Mouse (Mus musculus): Measurements from ENCODE around the gene Mab21l1.

The Mab21l1 gene

DNA sequence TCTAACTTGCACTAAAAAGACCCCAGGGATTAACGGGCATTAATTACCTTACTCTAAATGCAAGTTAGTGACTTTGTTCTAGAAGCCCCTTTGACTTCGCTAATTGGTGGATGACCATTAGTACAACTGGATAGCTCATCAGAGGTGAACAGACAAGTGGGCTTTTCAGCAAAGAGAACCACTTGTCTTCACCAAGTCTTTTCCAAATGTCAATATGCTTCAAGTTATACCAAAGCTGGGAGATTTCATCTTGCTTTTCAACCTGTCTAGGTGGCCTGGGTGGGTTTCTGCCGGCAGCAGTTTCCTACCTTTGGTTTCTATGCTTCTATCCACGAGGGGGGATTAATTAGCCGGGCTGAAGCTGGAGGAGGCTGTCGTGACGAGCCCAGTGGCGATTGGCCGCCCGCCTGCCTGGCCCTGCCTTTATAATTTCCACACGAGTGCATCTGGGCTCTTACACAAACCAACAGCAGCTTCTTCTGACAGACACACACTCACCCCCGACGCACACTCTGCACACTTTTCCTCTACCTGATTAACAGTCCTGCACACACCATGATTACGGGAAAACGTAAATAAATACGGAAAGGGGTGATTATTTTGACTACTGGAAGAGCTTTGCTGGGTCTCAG lies at the start of gene Mab21l1:
TSS of gene Mab21l1 (plus strand) at position 455 of the 632 bp plus-strand sequence.
- peak; percentile 94 to 96 for DNase-seq

DNA sequence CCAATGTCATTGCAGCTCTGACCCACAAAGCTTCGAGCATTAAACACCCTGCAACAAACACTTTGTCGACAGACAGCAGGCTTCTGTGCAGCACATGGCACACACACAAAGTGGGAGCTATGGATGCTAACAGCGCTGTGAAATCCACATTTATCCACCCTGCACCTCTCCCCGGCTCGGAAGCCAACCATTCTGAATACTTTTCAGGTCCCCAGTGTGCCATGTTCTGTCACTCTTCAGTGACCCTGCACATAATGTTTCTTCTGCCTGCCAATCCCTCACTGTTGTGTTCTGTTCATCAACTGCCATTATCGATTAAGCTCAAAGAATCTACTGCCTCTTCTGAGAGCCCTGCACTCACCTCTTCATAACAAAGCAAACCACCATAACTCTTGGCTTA lies 48.6 kb upstream of the Mab21l1 start:
- DNase-seq, result no peak

GRCm38 (mm10) chr3:55741428-55741827 lies 40.9 kb upstream of the Mab21l1 start:
- no peak for DNase-seq

- no peak for DNase-seq
These were observed 40.1 kb upstream of the Mab21l1 start for GRCm38 (mm10) chr3:55742218-55742617.

GRCm38 (mm10) chr3:55742654-55743053 lies 39.7 kb upstream of the Mab21l1 start:
- no peak for DNase-seq

DNA sequence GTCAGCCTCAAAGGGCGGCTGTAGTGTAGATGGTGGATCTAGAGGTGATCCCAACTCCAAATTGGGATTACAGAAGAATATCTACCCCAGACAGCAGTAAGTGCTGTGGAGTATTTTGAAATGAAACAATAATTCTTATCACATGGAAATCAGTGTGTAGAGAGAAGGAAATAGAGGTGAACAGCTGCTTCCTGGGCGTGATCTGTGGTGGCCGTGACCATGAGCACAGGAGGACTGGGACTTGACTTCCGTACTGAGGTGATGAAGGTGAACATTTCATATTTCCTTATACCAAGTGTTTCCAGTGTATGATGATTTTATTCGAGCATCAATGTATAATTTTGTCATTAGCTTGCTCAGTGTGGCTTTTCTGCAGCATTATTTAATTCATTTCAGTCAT lies 38.4 kb upstream of the Mab21l1 start:
- DNase-seq, result no peak

GRCm38 (mm10) chr3:55750445-55751065 lies 31.8 kb upstream of the Mab21l1 start:
- DNase-seq, result no peak

DNA sequence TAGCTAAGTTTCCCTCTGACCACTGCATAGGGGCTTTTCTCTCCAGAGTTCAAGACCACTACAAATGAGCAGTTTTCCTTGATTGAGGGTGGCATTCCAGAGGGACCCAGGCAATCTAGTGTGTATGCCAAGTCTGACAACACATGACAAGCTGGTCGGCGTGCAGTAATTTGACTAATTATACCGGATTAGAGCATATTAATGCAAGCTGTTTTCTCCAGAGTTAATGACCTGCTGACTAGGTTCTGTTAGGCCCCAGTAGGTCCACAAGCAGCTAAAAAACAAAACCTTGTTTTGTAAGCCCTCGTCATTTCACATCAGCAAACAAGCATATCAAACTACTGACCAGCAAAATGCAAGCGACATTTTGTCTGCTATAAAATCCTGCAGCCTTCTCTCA lies 30.9 kb upstream of the Mab21l1 start:
- no peak for DNase-seq

DNA sequence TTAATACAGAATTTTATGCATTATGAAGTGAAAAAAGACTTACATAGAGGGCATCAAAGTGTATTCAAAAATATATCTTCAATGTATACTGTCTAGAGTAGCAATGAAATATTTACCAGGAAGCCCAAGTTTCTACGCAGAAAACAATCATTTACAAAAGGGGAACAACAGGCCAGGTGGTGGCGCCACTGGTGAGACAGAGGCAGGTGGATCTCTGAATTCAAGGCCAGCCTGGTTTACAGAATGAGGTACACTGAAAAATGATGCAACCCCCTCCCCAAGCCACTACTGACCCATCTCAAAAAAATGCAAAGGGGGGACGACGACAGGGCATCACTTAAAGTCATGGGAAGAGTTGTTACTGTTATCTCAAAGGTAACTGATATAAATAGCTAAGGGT lies 29.8 kb upstream of the Mab21l1 start:
- no peak for DNase-seq

GRCm38 (mm10) chr3:55753872-55754271 lies 28.4 kb upstream of the Mab21l1 start:
- DNase-seq, result no peak

- no peak for DNase-seq
These were observed 27.2 kb upstream of the Mab21l1 start for GRCm38 (mm10) chr3:55754981-55755608.

GRCm38 (mm10) chr3:55755805-55756601 lies 26.3 kb upstream of the Mab21l1 start:
- DNase-seq, result no peak

- DNase-seq, result no peak
These were observed 25.6 kb upstream of the Mab21l1 start for GRCm38 (mm10) chr3:55756602-55757190.

DNA sequence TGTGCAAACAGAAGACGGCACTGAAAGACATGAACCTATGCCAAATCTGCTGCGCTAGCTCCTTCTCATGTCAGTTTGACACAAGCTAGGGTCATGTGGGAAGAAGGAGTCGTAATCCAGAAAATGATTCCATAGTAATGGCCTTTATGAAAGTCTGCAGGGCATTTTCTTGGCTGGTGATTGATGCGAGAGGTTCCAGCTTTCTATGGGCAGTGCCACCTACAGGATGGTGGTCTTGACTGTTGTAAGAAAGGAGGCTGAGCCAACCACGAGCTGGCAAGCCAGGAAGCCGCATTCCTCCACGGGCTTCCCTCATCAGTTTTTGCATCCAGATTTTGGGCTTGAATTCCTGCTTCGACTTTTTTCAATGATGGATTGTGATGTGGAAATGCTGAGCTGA lies 24.0 kb upstream of the Mab21l1 start:
- peak; percentile 31 to 47 for DNase-seq

DNA sequence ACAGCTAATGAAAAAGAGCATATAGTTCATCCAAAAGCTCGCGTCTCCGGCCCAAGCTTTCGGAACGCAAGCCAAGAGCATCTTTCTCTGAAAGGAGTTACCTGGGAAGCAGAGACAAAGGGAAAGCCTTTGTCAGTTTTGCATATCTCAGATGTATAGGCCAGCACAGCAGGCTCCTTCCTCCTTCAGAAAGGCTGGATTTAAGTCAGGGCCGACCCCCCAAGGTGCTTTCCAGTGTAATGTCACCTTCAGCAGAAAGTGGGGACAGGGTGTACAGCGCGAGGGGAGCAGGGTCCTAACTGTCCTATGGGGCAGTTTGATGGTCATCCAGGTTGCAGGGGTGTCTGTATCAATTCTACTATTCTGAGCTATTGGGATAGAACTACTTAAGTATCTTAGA lies 18.7 kb upstream of the Mab21l1 start:
- DNase-seq, result no peak

DNA sequence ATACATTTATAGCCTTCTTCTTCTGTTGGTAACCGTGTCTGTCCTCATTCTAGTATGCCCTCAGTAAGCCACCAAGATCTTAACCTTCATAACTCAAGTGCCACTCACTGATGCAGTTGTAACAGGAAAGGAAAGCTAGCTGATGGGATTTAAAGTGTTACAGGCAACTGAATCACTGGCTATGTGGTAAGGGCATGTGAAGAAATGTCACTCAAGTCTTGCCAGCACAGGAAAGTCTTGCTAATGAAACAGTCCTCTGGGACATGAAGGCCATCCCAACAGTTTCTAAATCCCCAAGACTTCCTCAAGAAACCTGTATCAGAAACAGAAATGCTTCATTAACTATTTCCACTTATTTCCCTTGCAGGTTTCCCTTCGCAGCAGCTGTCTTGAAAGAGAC lies 13.7 kb upstream of the Mab21l1 start:
- DNase-seq, result no peak

DNA sequence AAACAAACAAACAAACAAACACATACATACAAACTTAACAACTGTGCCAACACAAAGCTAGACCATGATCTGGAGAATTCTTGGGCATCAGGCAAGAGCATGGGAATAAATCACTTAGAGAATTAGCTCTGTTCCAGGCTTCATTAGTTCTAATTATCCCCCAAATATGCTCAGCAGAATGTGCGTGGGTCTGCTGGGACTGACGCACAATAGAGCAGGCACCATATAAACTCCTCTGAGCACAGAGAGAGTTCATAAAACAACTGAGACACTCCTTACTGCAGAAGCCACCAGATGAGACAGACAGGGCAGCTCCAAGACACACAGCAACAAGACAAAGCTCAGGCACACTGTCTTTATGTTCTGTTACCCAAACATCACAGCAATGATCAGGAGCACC lies 13.0 kb upstream of the Mab21l1 start:
- no peak for DNase-seq

DNA sequence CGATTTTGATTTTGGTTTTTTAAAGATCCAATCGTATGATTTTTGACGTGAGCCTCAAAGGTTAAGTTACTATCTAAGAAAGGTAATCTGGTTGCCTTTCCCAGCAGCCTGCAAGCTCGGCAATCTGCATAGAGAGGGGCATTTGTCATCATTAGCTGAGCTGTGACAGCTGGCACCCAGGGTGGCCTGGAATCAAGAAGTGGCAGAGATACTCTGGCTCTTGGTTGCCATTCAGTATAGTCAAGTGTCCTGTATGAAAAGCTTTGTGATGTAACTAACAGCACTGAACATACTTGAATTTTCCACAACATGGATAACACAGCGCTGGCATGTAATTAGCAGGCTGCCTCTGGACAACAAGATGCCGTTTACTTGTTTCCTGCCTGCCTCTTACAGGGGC lies 8.1 kb upstream of the Mab21l1 start:
- peak; percentile 62 to 71 for DNase-seq

DNA sequence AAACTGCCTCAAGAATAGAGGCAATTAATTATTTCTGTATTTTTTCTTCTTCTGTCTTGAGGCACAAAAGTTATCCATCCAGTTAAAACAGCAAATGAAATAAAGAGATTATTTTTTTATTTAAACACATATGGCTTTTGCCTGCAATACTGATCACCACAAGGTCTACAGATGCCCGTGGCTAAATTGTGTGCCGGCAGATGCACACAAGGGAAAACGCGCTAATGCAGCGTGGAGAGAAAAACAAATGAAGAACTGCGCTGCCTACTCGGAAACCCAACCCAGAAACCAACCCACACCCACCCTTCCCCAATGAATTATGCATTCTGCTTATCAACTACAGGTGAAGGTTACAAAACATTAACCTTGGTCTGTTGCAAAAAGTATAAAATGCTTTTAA lies 7.1 kb upstream of the Mab21l1 start:
- peak in 1 of 2 experiments; percentile 59 for DNase-seq

GRCm38 (mm10) chr3:55775753-55776152 lies 6.6 kb upstream of the Mab21l1 start:
- peak in 1 of 2 experiments; percentile 53 for DNase-seq

DNA sequence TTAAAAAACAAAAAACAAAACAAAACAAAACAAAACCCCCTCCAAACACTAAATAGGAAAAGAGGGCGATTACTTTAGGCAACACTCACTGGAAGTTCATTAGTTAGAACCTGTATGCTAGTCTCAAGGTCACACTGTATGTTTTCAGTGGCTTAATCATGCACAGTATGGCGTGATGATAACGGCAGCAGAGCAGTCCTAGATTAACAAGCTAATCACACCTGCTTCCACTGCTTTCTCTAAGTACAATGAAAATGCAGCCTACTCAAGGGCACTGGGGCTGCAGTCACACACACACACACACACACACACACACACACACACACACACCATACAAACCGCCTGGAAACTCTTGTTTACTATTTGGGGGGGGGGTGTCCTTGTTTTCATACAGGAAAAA lies 4.8 kb upstream of the Mab21l1 start:
- peak in 1 of 2 experiments; percentile 43 for DNase-seq

- DNase-seq, result peak; percentile 50 to 72
These were observed 3.3 kb upstream of the Mab21l1 start for GRCm38 (mm10) chr3:55778764-55779730.

Measured in cerebellum, postnatal 36 days (tissue).